Mouse (Mus musculus) T-helper 2 cell (primary cell): Measurements from ENCODE around the gene 2310007B03Rik.

Source experiments
- in situ Hi-C: fragments of 300-600 bp; cut with MboI, MseI; formaldehyde crosslinking; loops from one replicate; pipeline ENCODE4 v1.15.1; 2025; ENCODE audit warnings: high pct_unique_total_duplicates

Gene 2310007B03Rik

DNA sequence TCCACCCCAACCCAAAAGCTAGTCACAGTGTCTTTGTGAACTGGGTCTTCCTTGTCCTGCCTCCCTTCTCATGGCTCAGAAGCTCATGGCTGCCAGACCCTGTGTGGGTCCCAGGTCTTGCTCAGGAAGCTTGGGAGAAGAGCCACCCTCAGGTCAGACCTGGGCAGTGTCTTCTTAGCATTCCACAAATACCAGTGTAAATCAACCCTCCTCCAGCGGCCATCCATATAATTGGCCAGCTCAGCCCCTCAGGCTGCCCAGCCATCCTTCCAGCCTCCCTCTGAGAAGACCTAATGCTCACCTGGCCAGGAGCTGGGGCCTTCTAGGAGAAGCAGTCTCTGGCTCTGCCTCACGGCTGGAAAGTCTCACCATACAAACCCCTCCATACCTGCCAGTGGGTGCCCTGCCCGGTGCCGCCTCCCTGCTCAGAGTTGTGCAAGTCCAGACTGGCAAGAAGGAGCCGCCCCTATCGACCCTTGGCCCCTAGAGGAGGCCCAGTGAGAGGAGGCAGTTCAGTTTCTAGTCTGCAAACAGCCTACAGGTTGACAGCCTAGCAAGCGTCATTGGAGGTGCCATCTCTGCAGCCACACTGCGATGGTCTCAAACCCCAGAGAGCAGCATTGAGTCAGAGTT is at the start of gene 2310007B03Rik:
2310007B03Rik (minus strand) TSS at position 448 of the 633 bp plus-strand sequence.
- in situ Hi-C loops: no loop called here

GRCm38 (mm10) chr1:93210213-93210641 is 49.5 kb upstream of the 2310007B03Rik start:
- in situ Hi-C loops: no loop called here

- in situ Hi-C loops: no loop called here
Observed at GRCm38 (mm10) chr1:93207536-93208064, 46.9 kb upstream of the 2310007B03Rik start.

DNA sequence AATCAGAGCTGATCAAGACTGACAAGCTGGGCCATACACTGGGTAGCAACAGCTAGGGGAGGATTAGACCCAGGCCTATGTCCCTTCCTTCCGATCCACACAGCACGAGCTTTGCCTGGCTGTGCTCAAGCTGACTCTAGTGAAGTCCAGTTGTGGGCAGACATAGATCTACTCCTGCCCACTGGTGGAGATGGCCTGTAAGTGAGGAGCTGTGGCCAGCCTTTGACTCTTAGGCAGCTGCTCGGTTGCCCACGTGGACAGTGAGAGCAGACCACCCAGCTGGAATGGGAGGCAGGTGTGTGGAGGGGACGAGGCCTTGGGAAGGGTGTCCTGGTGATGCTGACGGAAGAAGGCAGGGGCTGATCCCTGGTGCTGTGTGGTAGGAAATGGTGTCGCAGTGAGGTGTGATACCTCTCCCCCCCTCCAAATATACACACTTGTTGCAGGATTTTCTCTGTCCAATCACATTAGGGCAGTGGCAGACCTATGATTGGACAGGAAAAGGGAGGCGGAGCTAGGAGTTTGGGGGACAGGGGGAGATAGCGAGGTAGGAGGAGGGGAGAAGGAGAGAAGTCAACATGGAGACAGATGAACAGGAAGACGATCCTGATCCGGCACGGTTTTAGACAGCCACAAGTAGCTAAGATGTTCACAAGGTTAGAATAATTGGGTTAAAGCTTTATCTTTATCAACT is 45.7 kb upstream of the 2310007B03Rik start:
- in situ Hi-C loops: no loop called here

GRCm38 (mm10) chr1:93197916-93198315 is 37.2 kb upstream of the 2310007B03Rik start:
- in situ Hi-C loops: loop anchor here (10.0 kb wide), 1 partner anchor 1613 kb away; no protein-coding TSS in a partner anchor

DNA sequence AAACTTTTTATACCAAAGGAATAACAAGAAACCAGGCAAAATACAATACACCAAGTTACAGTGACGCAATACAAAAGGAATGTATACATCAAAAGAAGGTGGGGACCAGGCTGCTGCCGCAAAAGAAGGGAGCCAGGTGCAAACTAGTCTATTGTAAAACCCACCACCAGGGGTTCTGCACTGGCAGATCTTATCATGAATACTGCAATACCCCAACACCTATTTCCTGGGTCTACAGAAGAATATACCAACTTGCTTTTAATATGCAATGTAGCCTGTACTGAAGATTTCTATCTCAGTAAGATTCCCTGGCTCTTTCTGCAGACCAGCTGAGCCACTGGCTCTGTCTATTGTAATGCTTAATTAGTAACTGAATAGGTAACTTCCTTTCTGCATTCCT is 36.7 kb upstream of the 2310007B03Rik start:
- in situ Hi-C loops: loop anchor here (10.0 kb wide), 1 partner anchor 1613 kb away; no protein-coding TSS in a partner anchor

DNA sequence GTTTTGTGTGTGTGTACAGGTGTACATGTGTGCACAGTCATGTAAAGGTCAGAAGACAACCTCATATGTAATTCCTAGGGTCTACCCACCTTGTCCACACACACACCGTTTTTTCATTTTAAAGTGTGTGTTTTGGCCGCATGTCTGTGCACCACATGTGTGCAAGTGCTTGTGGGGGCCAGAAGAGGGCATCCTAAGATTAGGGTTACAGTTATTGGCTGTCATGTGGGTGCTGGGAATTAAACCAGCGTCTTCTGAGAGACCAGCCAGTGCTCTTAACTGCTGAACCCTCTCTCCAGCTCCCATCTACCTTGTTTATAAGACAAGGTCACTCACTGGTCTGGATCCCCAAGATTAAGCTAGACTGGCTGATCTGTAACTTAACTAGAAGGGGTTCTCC is 34.2 kb upstream of the 2310007B03Rik start:
- in situ Hi-C loops: loop anchor here (10.0 kb wide), 1 partner anchor 1610 kb away; no protein-coding TSS in a partner anchor

- in situ Hi-C loops: loop anchor here (10.0 kb wide), 1 partner anchor 1606 kb away; no protein-coding TSS in a partner anchor
Observed at GRCm38 (mm10) chr1:93190726-93191305, 30.1 kb upstream of the 2310007B03Rik start.

DNA sequence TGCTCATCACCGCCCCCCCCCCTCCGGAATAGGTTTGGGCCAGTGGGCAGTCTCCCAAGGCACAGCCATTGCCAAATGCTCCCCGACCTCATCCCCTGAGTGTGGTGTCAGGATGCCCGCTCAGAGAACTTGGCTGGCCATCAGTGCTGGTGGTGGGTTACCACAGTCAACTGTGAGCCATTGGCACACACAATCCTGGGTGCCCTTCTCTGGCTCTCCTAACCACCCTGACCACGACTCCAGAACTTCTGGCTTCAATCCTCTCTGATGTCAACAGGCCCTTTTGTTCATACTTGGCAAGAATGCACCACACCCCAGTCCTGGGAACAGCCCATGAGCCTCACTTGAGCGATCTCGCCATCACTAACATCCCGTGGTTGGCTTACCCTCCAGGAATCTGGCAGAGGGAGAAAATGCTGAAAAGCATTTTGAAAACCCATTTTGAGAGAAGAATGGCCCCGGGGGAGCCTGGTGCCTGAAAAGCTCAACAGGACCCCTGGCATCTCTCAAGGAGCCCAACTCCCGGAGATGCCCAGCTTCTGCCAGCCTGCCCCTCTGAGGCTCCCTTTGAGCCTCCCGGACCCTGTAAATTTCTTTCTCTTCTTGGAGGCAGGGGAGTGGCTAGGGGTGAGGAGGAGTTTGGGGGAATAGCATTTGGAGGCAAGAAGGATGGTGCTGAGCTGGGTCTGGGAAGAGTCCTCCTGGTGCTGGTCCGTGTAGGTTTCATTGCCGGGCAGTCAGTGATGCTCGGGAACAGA is 23.5 kb upstream of the 2310007B03Rik start:
- in situ Hi-C loops: no loop called here

DNA sequence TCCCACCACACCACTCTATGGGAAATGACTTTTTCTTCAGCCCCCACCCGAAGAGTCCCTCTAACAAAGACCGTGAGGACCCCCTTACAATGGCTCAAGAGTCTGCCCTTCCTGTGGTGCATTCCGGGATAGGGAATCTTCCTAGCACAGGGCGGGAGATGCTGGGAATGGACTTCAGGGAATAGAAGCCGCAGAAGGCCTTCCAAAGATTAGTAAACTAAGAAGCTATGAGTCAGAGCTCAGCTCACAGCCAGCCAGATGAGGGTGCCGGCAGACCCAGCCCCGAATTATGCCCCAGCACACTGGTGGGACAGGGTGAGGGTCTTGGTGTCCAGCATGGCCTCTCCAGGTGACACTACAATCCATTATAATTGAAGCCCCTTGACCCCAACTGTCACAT is 21.5 kb upstream of the 2310007B03Rik start:
- in situ Hi-C loops: no loop called here

GRCm38 (mm10) chr1:93176525-93177332 is 16.0 kb upstream of the 2310007B03Rik start:
- in situ Hi-C loops: no loop called here

DNA sequence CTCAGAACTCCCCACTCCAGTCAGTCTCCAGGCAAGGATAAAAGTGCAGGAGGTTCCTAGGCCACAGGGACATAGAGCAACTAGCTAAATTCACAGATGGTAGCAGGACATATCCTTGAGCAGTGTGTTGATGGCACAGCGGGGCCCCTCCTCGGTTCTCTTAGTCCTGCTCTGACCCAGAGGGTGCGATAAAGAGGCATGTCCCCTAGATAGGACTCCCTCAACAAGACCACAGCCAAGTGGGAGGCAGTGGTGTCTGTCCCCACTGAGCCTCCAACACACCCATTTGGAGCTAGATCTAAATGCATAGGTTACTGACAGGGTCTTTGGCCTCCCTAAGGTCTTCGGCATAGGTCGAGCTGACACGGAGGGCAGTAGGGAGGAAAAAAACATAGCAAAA is 15.1 kb upstream of the 2310007B03Rik start:
- in situ Hi-C loops: no loop called here

GRCm38 (mm10) chr1:93174399-93174798 is 13.7 kb upstream of the 2310007B03Rik start:
- in situ Hi-C loops: no loop called here

- in situ Hi-C loops: no loop called here
Observed at GRCm38 (mm10) chr1:93173665-93174064, 12.9 kb upstream of the 2310007B03Rik start.

DNA sequence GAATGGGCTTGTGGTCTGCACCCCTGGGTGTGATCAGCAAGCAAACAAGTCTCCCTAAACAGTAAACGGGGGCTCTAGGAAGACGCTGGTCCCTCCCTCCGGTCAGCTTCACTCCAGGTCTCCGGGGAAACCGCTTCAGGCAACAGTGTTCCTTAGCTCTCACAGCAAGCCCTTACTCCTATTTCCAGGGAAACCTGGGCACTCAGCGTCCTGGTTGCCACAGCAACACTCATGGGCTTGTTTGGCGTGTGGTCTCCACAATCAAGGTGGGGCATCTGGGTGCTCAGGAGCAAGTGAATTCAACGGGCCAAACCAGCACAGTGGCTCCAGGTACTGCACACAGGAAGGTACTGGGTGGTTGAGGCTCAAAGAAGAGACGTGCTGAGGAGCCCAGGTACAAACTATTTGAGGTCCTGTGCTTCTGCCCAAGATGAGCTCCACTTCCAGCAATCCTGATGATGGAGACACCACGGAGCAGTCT is 7.6 kb upstream of the 2310007B03Rik start, which contains the start of gene Crocc2:
Crocc2 (plus strand) TSS at position 431 of the 481 bp plus-strand sequence.
- in situ Hi-C loops: no loop called here

- in situ Hi-C loops: no loop called here
Observed at GRCm38 (mm10) chr1:93166346-93167079, 5.8 kb upstream of the 2310007B03Rik start.

DNA sequence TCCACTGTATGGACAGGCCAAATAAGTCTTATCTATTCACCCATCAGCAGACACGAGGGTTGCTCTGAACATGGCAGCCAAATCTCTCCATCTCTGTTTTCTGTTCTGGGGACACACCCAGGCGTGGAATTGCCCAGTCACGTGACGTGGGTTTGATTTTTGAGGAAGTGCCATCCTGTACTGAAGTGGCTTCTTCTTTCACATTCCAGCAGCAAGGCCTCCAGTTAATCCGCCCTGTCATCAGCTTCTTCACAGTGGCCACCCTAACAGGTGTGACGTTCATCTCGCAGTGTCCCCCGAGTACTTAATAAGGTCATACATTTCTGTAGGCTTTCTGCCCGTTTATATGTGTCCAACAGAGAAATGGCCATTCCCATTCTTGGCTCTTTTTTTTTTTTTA is 4.7 kb upstream of the 2310007B03Rik start:
- in situ Hi-C loops: no loop called here

DNA sequence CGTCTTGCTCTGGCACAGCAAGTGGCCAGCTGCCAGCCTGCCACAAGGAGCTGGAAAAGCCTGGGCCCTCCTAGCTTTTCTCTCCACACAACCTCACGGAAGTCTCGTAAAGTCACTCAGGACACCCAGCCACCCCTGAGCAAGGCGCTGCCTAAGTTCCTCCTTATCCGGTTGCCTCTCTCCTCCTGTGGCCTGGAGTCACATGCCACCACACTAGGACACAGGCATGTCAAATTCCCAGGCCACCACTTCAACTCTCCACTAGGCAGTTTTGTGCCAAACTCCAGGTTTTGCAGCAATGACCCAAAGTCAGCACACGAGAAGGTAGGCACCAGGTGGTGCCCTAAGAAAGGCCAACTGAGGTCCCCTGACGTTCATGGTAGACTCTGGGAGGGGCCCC is 1.8 kb upstream of the 2310007B03Rik start:
- in situ Hi-C loops: no loop called here

DNA sequence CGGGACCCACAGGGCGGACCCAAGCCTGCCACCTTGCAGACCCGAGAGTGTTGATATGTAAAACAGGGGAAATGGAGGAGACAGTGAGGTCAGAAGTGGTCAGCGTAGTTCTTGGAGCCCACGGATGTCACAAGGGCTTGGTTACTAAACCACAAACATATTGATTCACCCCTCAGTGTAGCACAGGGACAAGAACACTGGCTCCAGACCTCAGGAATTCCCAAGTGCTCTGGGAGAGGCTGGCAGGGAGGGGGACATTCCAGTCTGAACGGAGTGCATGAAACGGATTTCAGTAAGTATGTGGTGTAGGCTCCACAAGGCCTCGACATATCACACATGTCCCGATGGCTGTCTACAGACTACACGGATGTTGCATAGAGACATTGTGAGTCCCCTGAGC is 1.2 kb upstream of the 2310007B03Rik start:
- in situ Hi-C loops: no loop called here

DNA sequence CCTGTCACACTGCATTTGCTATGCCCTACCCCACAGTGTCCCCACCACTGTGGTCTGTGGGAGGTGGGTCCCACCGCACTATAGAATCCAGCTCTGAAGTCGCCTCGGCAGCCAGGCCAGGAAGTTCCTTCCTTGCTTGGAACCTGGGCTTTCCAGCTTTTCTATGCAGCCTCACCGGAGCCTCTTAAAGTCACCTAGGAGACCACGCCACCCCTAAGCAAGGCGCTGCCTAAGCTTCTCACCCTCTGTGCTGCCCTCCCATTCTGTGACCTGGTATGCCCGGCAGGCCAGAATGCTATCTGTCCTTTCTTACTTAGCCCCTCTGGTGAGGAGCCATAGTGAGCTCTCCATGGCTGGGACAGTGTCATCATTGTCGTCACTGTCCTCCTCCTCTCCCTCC is 602 bp upstream of the 2310007B03Rik start:
- in situ Hi-C loops: no loop called here
